Mouse (Mus musculus): ENCODE measurements around the gene Fam189a1. TPM values are rescaled to one million over a fixed set of nuclear protein-coding genes. Genes with fewer than 3 reads are reported as not detected.

Fam189a1 gene
- polyA plus RNA-seq, 1 experiment from 2014 or later, result 0.65 TPM

DNA sequence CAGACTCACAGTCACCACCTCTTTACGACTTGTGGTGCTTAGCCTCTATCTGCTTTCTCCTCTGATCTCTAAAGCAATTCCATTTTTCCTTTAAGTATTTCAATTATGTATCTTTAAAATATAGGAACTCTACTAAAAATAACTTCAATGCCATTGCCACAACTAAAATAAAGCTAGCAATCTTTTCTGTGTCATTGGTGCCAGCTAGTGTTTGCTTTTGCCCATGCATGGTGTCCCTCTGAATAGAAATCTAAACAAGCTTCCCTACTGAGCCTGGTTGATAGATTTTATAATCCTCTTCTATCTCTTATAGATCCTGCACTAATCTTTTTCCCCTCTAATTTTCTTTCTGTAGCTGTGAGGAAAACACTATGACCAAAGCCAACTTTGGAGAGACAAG lies 432.0 kb downstream of the Fam189a1 start:
- H3K9ac ChIP-seq (ENCODE audit: low read depth, low read length), result no peak overlapping the region
- no peak for ATAC-seq (ENCODE audit: low FRiP score, low TSS enrichment)
- 93% methylated on average over 1 of the region's 1 CpGs for WGBS

DNA sequence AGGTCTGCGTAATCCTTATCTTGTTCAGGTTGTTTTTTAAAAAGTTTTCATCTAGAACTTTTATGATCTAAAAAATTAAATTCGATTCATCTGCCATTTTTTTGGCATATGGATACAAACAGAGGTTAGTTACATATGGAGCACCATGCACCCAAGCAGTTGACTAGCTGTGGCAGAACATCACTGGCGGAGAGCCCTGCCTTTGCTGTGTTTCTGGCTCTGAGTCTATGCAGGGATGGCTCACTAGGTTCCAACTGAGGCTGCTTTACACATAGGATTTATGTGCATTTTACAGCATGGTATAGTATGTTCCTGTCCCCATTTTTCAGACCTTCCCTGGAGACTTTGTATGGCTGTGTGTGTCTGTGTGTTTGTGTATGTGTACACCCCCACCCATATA lies 433.1 kb downstream of the Fam189a1 start:
- ATAC-seq (ENCODE audit: low FRiP score, low TSS enrichment), result no peak

More for the DNA sequence above, 432.0 kb downstream of the Fam189a1 start:
- Histone ChIP-seq H3K4me1 (ENCODE audit: control insufficient read depth, insufficient read depth, low read length) (no peaks in the 10 kb centered on the region), H3K36me3 (ENCODE audit: control insufficient read depth, insufficient read depth, low read length) (no peaks in the 10 kb centered on the region), H3K4me3 (ENCODE audit: low read length) (no peak overlapping the region), H3K27me3 (ENCODE audit: control insufficient read depth, insufficient read depth, low read length) (no peaks in the 10 kb centered on the region), H3K4me2 (replicated peaks; ENCODE audit: low read depth, low read length) (no peak overlapping the region), H3K27ac (ENCODE audit: low read depth, low read length) (no peak overlapping the region), H3K9me3 (ENCODE audit: control insufficient read depth, low read length) (no peaks in the 10 kb centered on the region)

DNA sequence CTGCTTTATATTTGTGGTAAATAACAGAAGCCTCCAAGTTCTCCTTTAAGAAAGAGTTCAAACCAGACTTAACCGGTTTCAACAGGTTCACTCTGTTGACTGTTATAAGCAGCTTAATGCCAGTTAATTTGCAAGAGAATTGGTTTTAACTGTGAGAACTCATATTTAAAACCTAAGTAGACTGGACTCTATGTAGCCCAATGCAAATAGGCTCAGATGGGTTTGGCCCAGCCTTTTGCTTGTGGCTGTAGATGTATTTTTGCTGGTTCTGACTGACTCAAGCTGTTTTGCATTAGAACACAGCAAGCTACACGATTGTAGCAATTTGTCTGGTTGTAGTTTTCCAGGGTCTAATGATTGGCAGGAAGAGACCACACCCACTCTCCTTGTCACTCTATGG lies 440.1 kb downstream of the Fam189a1 start:
- H3K27me3 ChIP-seq (ENCODE audit: control insufficient read depth, insufficient read depth, low read length), result no peaks in the 10 kb centered on the region
- no peak overlapping the region for H3K4me3 ChIP-seq (ENCODE audit: low read length)
- ATAC-seq (ENCODE audit: low FRiP score, low TSS enrichment), result no peak
- WGBS, result 81% methylated on average over 2 of the region's 2 CpGs
- H3K4me1 ChIP-seq (ENCODE audit: control insufficient read depth, insufficient read depth, low read length), result no peaks in the 10 kb centered on the region
- no peaks in the 10 kb centered on the region for H3K9me3 ChIP-seq (ENCODE audit: control insufficient read depth, low read length)
- no peak overlapping the region for H3K9ac ChIP-seq (ENCODE audit: low read depth, low read length)
- no peak overlapping the region for H3K27ac ChIP-seq (ENCODE audit: low read depth, low read length)
- no peaks in the 10 kb centered on the region for H3K36me3 ChIP-seq (ENCODE audit: control insufficient read depth, insufficient read depth, low read length)
- H3K4me2 ChIP-seq (replicated peaks; ENCODE audit: low read depth, low read length), result no peak overlapping the region

More for the DNA sequence above, 433.1 kb downstream of the Fam189a1 start:
- no peak overlapping the region for H3K9ac ChIP-seq (ENCODE audit: low read depth, low read length)
- H3K27ac ChIP-seq (ENCODE audit: low read depth, low read length), result no peak overlapping the region
- H3K4me1 ChIP-seq (ENCODE audit: control insufficient read depth, insufficient read depth, low read length), result no peaks in the 10 kb centered on the region
- H3K9me3 ChIP-seq (ENCODE audit: control insufficient read depth, low read length), result no peaks in the 10 kb centered on the region
- 85% methylated on average over 3 of the region's 3 CpGs for WGBS
- no peak overlapping the region for H3K4me2 ChIP-seq (replicated peaks; ENCODE audit: low read depth, low read length)
- no peaks in the 10 kb centered on the region for H3K36me3 ChIP-seq (ENCODE audit: control insufficient read depth, insufficient read depth, low read length)
- no peak overlapping the region for H3K4me3 ChIP-seq (ENCODE audit: low read length)
- no peaks in the 10 kb centered on the region for H3K27me3 ChIP-seq (ENCODE audit: control insufficient read depth, insufficient read depth, low read length)

DNA sequence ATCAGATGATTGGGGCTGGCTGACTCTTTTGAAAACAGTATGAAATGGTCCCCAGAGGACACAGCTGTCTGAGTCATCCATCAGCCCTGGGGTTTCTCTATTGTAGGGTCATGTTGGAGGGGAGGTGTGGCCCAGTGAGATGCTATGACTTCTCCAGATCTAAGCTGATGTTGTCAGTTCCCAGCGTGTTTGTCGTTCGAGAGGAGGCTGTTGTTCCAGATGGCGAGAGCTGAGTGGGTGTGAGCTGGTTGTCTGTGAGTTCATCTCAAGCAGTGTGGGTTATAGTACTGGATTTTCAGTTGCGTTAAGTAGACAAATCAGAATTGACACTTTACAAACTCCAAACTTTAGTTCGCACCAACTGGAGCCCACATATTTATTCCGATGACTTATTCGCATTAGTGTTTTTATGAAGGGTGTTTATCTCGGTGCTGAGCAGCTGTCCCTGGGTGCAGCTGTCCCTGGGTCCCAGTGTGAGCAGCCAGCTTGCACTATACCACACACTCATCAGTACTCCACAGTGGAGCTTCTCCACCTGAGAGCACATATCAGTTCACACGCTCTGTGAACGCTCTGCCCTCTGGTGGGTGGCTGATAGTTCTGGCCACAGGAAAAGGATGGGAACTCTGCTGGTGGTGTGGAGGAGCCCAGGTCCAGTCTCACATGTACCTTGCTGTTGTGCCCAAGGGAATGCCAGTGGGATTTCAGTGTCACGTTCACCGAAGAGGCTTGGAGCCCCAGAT lies 446.7 kb downstream of the Fam189a1 start:
- no peak overlapping the region for H3K9ac ChIP-seq (ENCODE audit: low read depth, low read length)
- no peak overlapping the region for H3K4me3 ChIP-seq (ENCODE audit: low read length)
- no peak overlapping the region for H3K4me2 ChIP-seq (replicated peaks; ENCODE audit: low read depth, low read length)
- H3K4me1 ChIP-seq (ENCODE audit: control insufficient read depth, insufficient read depth, low read length), result no peaks in the 10 kb centered on the region
- 84% methylated on average over 13 of the region's 13 CpGs for WGBS
- H3K9me3 ChIP-seq (ENCODE audit: control insufficient read depth, low read length), result no peaks in the 10 kb centered on the region
- no peaks in the 10 kb centered on the region for H3K36me3 ChIP-seq (ENCODE audit: control insufficient read depth, insufficient read depth, low read length)
- no peak overlapping the region for H3K27ac ChIP-seq (ENCODE audit: low read depth, low read length)
- no peaks in the 10 kb centered on the region for H3K27me3 ChIP-seq (ENCODE audit: control insufficient read depth, insufficient read depth, low read length)
- no peak for ATAC-seq (ENCODE audit: low FRiP score, low TSS enrichment)

DNA sequence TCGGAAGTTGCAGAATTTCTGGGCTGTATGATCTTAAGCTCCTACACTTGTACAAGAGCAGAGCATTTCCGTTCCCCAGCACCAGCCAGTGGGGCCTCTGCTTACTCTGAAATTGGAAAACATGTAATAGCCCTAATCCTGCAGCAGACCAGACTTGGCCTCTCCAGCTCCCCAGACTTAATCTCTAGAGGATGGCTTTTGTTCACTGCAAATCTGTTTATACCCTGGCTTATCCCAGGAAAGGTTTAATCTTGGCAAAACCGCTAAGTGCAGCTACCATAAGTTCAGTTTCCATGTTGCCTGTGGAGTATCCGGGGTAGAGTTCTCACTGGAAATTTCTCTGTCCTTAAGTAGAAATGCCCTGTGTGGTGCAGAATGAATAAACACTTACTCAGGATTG lies 448.2 kb downstream of the Fam189a1 start:
- H3K27ac ChIP-seq (ENCODE audit: low read depth, low read length), result no peak overlapping the region
- no peak overlapping the region for H3K4me3 ChIP-seq (ENCODE audit: low read length)
- no peaks in the 10 kb centered on the region for H3K9me3 ChIP-seq (ENCODE audit: control insufficient read depth, low read length)
- H3K36me3 ChIP-seq (ENCODE audit: control insufficient read depth, insufficient read depth, low read length), result no peaks in the 10 kb centered on the region
- no peak overlapping the region for H3K4me2 ChIP-seq (replicated peaks; ENCODE audit: low read depth, low read length)
- 87% methylated on average over 4 of the region's 4 CpGs for WGBS
- H3K9ac ChIP-seq (ENCODE audit: low read depth, low read length), result no peak overlapping the region
- no peak for ATAC-seq (ENCODE audit: low FRiP score, low TSS enrichment)
- H3K4me1 ChIP-seq (ENCODE audit: control insufficient read depth, insufficient read depth, low read length), result no peaks in the 10 kb centered on the region
- H3K27me3 ChIP-seq (ENCODE audit: control insufficient read depth, insufficient read depth, low read length), result no peaks in the 10 kb centered on the region

Small RNA genes within 50 kb of the gene (microRNA-seq; reads per million reads assigned to microRNA genes)
- not detected for gene Gm25249
